ENCODE assay signal across 8 mouse cellular contexts in the genomic region with DNA sequence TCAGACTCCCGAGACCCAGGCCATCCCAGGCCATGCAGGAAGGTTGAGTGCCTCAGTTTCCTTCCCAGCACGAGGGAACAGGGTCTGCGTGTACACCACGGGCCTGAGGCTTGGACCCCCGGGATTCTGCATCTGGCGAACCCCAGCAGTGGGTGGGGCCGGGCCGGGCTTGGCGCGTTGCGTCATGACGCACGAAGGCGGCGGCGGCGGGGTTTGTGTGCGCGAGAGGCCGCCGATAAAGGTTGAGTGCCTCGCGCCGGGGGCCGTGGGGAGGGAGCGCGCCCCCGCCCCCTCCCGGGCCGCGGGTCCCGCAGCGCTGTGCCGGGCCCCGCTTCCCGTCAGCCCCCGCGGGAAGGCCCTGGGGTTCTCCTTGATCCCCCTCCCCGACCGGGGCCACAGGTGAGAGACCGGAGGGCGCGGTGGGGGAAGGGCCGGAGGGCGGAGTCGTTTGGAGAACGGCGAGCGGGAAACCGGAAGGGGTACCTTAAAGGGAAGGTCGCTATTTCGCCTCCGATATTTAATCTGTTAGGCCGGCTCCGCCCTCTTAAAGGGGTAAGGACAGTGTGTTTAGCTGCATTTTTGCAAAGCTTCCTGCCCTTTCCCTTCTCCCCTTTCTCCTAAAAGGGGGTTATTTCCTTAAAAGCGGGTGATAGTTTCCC. TPM values are rescaled to one million over a fixed set of nuclear protein-coding genes. Genes with fewer than 3 reads are reported as not detected.
DNase-seq lines count a peak whose midpoint lies in the region; ATAC-seq and TF ChIP-seq lines count a peak whose summit lies in the region.

A gene (plus strand): TSS at position 211 of the 659 bp plus-strand sequence.

- H3K4me3 ChIP-seq in heart, embryonic 12.5 days = peak within 1 kb of the TSS; percentile 60
- H3K4me3 ChIP-seq in kidney, postnatal 0 days (replicated peaks; ENCODE audit: low read depth, low read length) = peak within 1 kb of the TSS; percentile 79
- peak within 1 kb of the TSS; percentile 81 for H3K4me3 ChIP-seq in liver, embryonic 11.5 days (ENCODE audit: low read depth, low read length)
- H3K4me3 ChIP-seq in stomach, embryonic 14.5 days (ENCODE audit: low read depth, low read length) = peak within 1 kb of the TSS; percentile 56

- 0 out of 2 replicates have a peak, but pooled peaks cover 2% of the 10 kb centered on the region for H3K27me3 ChIP-seq in heart, embryonic 12.5 days (replicated peaks)
- H3K27me3 ChIP-seq in kidney, postnatal 0 days (ENCODE audit: insufficient read depth, low read length) = no peaks in the 10 kb centered on the region
- no peaks in the 10 kb centered on the region for H3K27me3 ChIP-seq in liver, embryonic 11.5 days (replicated peaks; ENCODE audit: control insufficient read depth, insufficient read depth, low read length)
- H3K27me3 ChIP-seq in stomach, embryonic 14.5 days (ENCODE audit: control insufficient read depth, insufficient read depth, low read length) = no peaks in the 10 kb centered on the region

- H3K4me2 ChIP-seq in heart, embryonic 12.5 days = peak within 1 kb of the TSS; percentile 91
- peak within 1 kb of the TSS; percentile 79 for H3K4me2 ChIP-seq in kidney, postnatal 0 days (ENCODE audit: low read length)
- peak within 1 kb of the TSS; percentile 96 for H3K4me2 ChIP-seq in liver, embryonic 11.5 days
- H3K4me2 ChIP-seq in stomach, embryonic 14.5 days (replicated peaks; ENCODE audit: low read depth, low read length) = peak within 1 kb of the TSS; percentile 54

- H3K4me1 ChIP-seq in heart, embryonic 12.5 days (replicated peaks) = peaks cover 17% of the 10 kb centered on the region
- peaks cover 8% of the 10 kb centered on the region; the same call in 1 of the 2 replicates for H3K4me1 ChIP-seq in kidney, postnatal 0 days (replicated peaks; ENCODE audit: insufficient read depth, low read length)
- peaks cover 11% of the 10 kb centered on the region for H3K4me1 ChIP-seq in liver, embryonic 11.5 days (replicated peaks; ENCODE audit: control insufficient read depth, insufficient read depth, low read length)
- H3K4me1 ChIP-seq in stomach, embryonic 14.5 days (ENCODE audit: control insufficient read depth, insufficient read depth, low read length) = peaks cover 8% of the 10 kb centered on the region; the same call in 1 of the 2 replicates

- ATAC-seq in erythroid progenitor cell, adult 5-6 weeks (replicated peaks; ENCODE audit: low FRiP score, poor library complexity, severe bottlenecking) = peak; percentile 91
- peak; percentile 92 for ATAC-seq in heart, embryonic 12.5 days (ENCODE audit: insufficient number of reproducible peaks, low FRiP score)
- peak; percentile 85 for ATAC-seq in kidney, postnatal 0 days (replicated peaks; ENCODE audit: low FRiP score, low read depth)
- peak; percentile 87 for ATAC-seq in liver, embryonic 11.5 days (replicated peaks; ENCODE audit: low FRiP score)
- peak; percentile 89 for ATAC-seq in stomach, embryonic 14.5 days (ENCODE audit: insufficient number of reproducible peaks, insufficient read depth, low FRiP score, low read depth)

- H3K27ac ChIP-seq in heart, embryonic 12.5 days (ENCODE audit: poor library complexity, severe bottlenecking) = peak within 1 kb of the TSS; percentile 88
- peak within 1 kb of the TSS; percentile 97 for H3K27ac ChIP-seq in kidney, postnatal 0 days
- peak within 1 kb of the TSS; percentile 92 for H3K27ac ChIP-seq in liver, embryonic 11.5 days (ENCODE audit: low read depth, low read length)
- H3K27ac ChIP-seq in stomach, embryonic 14.5 days (ENCODE audit: low read length) = peak within 1 kb of the TSS; percentile 93

- 1% methylated on average over 56 of the region's 56 CpGs for WGBS in heart, embryonic 12.5 days
- under 1% methylated on average over 48 of the region's 56 CpGs for WGBS in kidney, postnatal 0 days
- under 1% methylated on average over 46 of the region's 56 CpGs for WGBS in liver, embryonic 11.5 days
- under 1% methylated on average over 54 of the region's 56 CpGs for WGBS in stomach, embryonic 14.5 days

- no peaks in the 10 kb centered on the region for H3K9me3 ChIP-seq in heart, embryonic 12.5 days (replicated peaks)
- H3K9me3 ChIP-seq in kidney, postnatal 0 days (replicated peaks; ENCODE audit: low read length) = no peaks in the 10 kb centered on the region
- H3K9me3 ChIP-seq in liver, embryonic 11.5 days (ENCODE audit: control insufficient read depth, low read length) = no peaks in the 10 kb centered on the region
- H3K9me3 ChIP-seq in stomach, embryonic 14.5 days (ENCODE audit: control insufficient read depth, low read depth, low read length) = no peaks in the 10 kb centered on the region

- H3K9ac ChIP-seq in heart, embryonic 12.5 days = peak within 1 kb of the TSS; percentile 81
- peak within 1 kb of the TSS; percentile 88 for H3K9ac ChIP-seq in kidney, postnatal 0 days (ENCODE audit: low read depth, low read length)
- H3K9ac ChIP-seq in liver, embryonic 11.5 days (ENCODE audit: low read depth, low read length) = peak within 1 kb of the TSS; percentile 93
- H3K9ac ChIP-seq in stomach, embryonic 14.5 days (replicated peaks; ENCODE audit: low read depth, low read length) = peak within 1 kb of the TSS; percentile 72

- no peak for TF ChIP-seq CTCF in kidney, postnatal 0 days (IDR thresholded peaks at IDR 0.05; ENCODE audit: low read depth)

- peaks cover 30% of the 10 kb centered on the region for H3K36me3 ChIP-seq in heart, embryonic 12.5 days
- peaks cover 25% of the 10 kb centered on the region for H3K36me3 ChIP-seq in kidney, postnatal 0 days (ENCODE audit: insufficient read depth, low read length)
- peaks cover 21% of the 10 kb centered on the region for H3K36me3 ChIP-seq in liver, embryonic 11.5 days (ENCODE audit: control insufficient read depth, insufficient read depth, low read length)
- H3K36me3 ChIP-seq in stomach, embryonic 14.5 days (ENCODE audit: control insufficient read depth, insufficient read depth, low read length) = peaks cover 15% of the 10 kb centered on the region; the same call in 1 of the 2 replicates

- DNase-seq in CD4-positive helper T cell, adult 2 months (ENCODE audit: low read depth, low spot score) = peak; percentile 93
- peak; percentile 92 for DNase-seq in brain, embryonic 18.5 days (ENCODE audit: low read depth, low spot score)
- DNase-seq in kidney, postnatal 0 days (ENCODE audit: low spot score) = peak; percentile 97
- DNase-seq in liver, embryonic 11.5 days (ENCODE audit: low spot score) = peak; percentile 97
- peak; percentile 98 for DNase-seq in naive thymus-derived CD4-positive, alpha-beta T cell, adult 2 months (ENCODE audit: low read depth)

RNA-seq across cellular contexts. Expression of the gene that starts here (rescaled TPM):
- total RNA-seq in erythroid progenitor cell, adult 5-6 weeks (2015; ENCODE audit: low replicate concordance) = 7.1 and 8.6 TPM in 2 replicates
- 4.6 and 11.6 TPM in 2 replicates for total RNA-seq in erythroid progenitor cell, adult 5-6 weeks (2017; ENCODE audit: low replicate concordance)
- 2.6 and 2.9 TPM in 2 replicates for polyA plus RNA-seq in heart, embryonic 12.5 days (2016; fragmentation: Nextera tagmentation; extraction: Ambion mirVana)
- 3.5 and 3.9 TPM in 2 replicates for polyA plus RNA-seq in kidney, postnatal 0 days (2015; fragmentation: Nextera tagmentation; extraction: Ambion mirVana)
- 3.3 and 3.5 TPM in 2 replicates for polyA plus RNA-seq in liver, embryonic 11.5 days (2014; fragmentation: Nextera tagmentation; extraction: Ambion mirVana)
- 4.3 and 4.5 TPM in 2 replicates for polyA plus RNA-seq in stomach, embryonic 14.5 days (2014; fragmentation: Nextera tagmentation; extraction: Ambion mirVana)

Comparison
In these comparisons a context has a peak if more than half of its experiments do, and no peak if none do; other contexts are left out.
1. Peak in every context shown above with its lines: DNase-seq, ATAC-seq, H3K4me3 ChIP-seq and H3K27ac ChIP-seq.